Mouse (Mus musculus) fibroblast of lung, adult 2 months (primary cell): ENCODE data around the gene Abraxas1.

Source experiments
- DNase-seq: peaks from one replicate; pipeline ENCODE4 v3.0.0-alpha.2; 2011; ENCODE audit warnings: low read depth

Abraxas1 gene

GRCm38 (mm10) chr5:100820483-100821184 is at the start of gene Abraxas1:
TSS of gene Abraxas1 (minus strand) at chr5:100820965.
- DNase-seq = peak; percentile 36

DNA sequence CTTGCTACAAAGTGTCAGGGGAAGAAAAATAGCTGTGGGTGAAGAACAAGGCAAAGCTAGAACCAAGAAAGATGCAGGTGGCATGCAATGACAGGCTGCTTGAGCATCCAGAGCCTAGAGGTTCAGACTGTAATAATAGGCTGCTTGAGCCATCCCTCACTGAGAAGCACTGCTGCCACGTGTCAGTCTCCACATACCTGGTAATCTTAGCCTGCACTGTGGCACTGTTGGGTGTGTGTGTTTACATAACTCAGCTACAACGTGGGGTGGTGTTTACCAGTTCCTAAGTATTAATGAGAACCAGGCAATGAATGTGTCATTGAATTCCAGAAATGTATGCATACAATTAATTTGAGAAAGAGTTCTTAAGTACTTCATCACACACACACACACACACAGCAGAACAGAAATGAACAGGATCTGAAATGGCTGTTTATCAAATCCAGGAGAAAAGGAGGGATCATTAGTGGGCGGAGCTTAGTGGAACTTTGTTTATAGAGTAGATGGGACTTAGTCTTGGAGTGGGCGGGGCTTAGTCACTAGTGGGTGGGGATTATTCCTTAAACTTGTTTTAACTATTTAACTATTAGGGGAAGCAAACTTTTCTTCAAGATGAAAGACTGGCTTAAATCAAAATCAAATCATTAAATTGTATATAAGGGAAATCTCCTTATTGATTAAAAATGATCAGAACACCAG is 48.6 kb upstream of the Abraxas1 start:
- DNase-seq = no peak

GRCm38 (mm10) chr5:100866183-100866582 is 45.4 kb upstream of the Abraxas1 start:
- DNase-seq = no peak

DNA sequence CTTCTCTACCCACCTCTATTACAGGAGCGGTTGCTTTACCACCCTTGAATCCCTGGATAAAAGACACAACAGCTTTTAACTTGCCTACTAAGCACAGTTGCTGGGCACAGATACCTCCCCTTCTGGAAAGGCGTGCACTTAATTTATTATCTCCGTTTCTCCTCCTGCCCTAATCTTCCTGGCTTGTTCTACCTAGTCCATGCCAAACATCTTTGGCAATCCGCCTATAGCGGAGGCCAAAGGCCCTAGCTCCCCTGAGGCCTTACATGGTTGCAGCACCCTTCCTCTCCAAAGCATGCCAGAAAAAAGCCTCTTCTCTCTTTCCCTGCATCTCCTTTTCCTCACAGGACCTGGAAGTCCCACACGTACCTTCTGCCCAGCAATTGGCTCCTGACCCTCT is 43.7 kb upstream of the Abraxas1 start:
- no peak for DNase-seq

DNA sequence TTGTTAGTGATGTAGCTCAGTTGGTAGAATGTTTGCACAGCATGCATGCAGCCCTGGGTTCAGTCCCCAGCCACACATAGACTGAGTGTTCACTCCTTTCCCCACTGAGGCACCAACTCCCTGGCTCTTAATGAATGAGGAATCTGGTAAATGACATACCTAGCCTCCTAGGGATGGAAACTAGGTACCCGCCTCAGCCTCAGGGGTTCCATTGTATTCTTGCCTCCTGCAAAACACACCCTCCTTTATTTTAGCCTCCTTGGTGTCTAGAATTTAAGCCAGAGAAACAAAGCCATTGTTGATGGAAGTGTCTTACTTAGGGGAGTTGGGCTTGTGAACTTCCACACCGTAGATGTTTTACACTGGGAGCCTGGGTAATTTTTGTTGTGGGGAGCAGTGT is 42.3 kb upstream of the Abraxas1 start:
- DNase-seq = no peak

- no peak for DNase-seq
Observed at GRCm38 (mm10) chr5:100861811-100862210, 41.0 kb upstream of the Abraxas1 start.

DNA sequence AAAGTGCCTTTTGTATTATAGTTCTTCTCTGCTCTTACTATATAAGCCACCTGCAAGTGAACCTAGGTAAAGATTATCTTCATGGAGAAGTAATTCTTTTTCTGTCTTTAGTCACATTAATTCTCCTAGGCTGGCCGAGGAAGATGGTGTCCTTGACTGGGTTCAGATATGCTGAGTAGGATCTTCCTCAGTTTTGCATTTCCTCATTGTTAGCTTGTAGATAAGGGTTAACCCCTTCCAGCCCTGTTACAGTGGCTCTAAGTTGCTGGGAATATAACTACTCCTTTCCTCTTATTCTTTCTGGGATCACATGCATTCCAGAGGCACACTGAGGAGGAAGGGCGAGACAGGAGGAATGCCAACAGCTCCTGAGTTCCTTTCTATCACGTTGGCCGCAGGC is 40.4 kb upstream of the Abraxas1 start:
- DNase-seq = no peak

DNA sequence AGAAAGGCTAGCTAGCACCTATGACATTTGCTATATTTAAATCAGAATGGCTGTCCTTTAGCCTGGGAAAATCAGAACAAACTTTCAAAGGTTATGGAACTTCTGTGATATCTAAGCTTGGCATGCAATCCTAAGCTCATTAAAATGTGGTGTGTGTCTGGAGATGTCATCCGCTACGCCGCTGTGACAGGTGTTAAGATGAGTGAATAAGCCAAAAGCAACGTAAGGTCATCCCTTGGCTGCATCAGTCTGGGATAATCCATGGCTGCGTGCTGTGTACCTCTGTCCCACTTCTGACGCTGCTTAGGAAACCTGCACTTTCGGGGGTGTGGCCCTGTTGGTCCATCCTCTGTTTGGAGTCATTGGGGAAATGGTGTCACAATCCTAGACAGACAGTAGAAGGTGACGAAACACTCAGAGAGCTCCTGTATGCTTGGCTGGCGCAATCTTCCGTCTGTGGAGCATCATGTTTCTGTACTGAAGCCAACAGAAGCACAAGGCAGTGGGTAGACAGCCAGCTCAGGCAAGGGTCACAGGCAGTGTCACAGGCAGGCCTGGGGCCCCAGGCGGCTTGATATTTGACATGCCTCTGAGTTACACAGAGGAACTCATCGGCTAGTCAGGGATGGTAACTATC is 39.8 kb upstream of the Abraxas1 start:
- no peak for DNase-seq

DNA sequence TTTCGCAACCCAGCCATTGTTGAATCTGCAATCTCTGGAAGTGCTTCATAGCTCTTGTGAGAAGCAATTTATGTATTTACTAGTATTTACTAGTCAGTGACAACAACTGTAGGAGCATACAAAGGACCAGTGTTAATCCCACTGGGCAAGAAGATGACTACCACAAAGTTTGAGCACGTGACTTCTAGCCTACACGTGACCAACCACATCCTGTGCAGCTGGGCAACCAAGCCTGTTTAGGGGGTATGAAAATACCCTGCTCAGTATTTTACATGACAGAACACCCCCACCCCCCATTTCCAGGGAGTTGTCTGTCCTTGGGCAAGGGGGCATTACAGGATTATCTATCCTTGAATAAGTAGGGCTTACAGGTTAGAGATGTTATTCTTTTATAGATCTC is 35.8 kb upstream of the Abraxas1 start:
- no peak for DNase-seq

- DNase-seq = no peak
Observed at GRCm38 (mm10) chr5:100853963-100854362, 33.2 kb upstream of the Abraxas1 start.

DNA sequence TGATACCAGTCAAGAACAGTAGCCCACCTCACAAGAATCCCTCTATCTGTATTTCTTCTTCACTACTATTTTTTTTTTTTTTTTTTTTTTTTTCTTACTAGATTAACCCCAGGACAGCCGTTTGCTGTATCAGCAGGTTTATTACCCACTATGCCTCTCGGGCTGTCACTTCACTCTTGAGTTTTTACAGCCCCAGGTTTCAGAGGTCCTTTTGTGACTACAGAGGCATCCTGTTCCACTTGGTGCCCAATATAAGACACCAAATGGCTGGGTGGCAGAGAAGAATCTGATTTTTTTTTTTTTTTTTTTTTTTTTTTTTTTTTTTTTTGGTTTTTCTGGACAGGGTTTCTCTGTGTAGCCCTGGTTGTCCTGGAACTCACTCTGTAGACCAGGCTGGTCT is 26.4 kb upstream of the Abraxas1 start:
- no peak for DNase-seq

DNA sequence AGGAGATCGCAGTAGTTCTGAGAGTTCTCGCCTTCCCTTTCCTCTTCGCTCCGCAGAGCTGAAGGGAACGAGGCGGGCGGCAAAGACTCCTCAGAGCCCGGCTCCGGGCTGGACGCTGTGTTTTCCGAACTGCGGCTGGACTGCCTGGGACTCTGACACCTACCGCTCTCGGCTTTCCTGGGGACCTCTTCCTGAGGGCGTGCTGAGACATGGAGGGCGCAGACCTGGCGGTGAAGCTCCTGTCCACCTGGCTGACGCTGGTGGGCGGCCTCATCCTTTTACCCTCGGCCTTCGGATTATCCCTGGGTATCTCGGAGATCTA is 25.8 kb upstream of the Abraxas1 start:
- no peak for DNase-seq

DNA sequence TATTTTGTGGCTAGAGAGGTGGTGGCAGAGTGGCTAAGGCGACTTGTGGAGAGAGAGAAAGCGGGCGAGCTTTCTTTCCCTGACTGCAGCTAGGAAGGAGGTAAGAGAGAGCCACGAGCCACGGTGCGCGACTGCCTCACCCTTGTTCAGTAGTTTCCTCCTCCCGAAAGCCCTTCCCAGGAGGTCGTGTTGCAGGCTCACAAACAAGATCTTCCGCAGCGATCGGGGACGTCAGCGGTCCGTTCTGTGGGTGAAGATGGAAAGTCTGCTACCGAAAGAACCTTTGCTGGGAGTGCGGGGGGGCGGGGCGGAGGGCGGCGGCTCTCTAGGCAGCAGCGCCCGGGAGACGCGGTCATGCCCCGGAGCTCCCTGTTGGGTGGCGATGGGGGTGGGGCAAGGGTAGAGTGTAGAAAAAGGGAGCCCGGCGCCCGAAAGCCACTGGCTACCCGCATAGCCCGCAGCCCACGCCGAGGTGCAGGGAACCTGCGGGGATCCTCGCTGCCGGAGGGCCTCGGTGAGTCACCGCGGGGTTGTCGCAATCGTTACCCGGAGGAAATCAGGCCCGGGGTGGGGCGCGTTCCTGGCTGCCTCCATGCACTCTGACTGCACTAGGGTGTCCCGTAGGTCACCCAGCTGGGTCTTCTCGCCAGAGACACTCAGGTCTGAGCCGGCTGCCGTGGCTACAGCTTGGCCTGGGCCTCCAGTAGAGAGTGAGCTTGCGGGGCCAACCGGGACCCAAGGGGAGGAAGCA is 25.3 kb upstream of the Abraxas1 start:
- no peak for DNase-seq

- no peak for DNase-seq
Observed at GRCm38 (mm10) chr5:100845485-100845847, 24.7 kb upstream of the Abraxas1 start, which contains the start of gene Gpat3. TSS of gene Gpat3 (plus strand) at chr5:100845713.

DNA sequence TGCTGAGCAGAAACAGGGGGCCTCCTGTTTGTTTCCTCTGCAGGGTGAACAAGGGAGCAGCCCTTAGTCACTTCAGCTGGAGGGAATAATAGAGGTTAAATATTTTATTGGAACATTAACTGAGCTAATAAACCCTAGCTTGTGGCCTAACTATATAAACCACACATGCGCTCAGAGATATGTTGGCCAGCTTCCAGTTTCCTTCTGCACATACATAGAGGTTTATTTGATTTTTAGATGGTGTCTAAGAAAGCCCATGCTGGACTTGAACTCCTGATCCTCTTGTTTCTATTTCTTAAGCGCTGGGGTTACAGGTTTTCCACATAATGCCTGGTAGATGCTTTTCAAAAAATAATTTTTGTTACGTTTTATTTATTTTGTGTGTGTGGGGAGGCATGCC is 23.7 kb upstream of the Abraxas1 start:
- DNase-seq = no peak

DNA sequence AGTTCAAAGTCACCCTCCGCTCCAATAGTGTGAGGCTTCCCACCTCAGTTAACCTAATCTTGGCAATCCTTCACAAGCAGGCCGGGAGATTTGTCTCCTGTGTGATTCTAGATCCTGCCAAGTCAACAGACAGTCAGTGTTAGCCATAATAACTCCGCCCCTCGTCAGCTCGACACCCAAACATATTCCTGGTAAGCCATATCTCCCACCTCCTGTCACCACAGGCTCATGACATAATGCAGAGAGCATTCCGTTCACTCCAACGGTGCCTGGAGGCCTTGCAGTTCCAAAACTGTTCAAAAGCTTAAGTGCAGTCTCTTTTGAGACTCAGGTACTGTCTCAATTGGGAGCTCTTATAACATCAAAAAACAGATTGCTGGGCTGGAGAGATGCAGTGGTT is 17.1 kb upstream of the Abraxas1 start:
- DNase-seq = no peak

GRCm38 (mm10) chr5:100835862-100836538 is 15.2 kb upstream of the Abraxas1 start:
- no peak for DNase-seq

DNA sequence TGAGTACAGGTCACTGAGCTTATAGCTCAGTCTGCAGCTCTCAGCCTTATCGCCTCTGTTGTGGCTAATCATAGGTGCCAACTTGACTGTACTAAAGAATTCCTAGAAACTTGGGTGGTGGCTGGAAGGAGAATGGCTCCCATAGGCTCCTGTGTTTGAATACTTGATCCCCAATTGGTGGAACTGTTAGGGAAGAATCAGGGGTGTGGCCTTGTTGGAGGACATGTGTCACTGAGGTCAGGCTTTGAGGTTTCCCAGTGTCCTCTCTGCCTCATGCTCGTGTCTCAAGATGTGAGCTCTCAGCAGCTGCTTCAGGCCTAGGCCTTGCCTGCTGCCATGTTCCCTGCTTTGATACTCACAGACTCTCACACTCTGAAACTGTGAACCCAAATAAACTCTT is 13.1 kb upstream of the Abraxas1 start:
- no peak for DNase-seq

DNA sequence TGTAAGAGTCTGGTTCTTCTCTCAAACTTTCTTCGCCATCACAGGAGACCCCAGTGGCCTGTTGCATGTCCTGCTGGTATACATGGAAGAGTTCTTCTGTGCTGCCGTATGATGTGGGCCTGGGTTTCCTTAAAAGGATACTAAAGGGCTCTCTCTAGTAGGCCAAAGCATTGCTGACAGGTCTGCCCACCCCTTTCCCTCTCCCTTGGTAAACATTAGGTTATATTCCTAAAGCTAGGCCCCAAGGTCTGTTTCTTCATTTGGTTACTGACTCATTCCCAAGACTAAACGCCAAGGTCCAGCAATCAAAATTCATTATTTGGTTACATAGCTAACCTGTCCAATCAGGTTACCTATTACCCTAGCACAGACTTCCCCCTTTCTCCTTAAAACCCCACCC is 11.9 kb upstream of the Abraxas1 start:
- no peak for DNase-seq

DNA sequence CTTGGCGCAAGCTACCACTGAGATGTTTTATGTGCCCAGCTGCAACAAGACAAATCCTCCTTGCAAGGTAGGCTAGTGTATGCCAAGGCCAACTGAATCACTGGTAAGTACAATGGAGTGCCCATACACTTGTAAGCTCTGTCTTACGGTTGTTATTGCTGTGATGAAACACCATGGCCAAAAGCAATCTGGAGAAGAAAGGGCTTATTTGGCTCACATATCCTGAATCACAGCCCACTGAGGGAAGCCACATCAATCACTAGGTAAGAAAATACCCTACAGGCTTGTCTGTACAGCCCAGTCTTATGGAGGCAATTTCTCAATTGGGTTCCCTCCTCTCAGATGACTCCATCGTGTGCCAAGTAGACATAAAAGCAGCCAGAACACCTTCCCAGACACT is 7.9 kb upstream of the Abraxas1 start:
- DNase-seq = no peak

DNA sequence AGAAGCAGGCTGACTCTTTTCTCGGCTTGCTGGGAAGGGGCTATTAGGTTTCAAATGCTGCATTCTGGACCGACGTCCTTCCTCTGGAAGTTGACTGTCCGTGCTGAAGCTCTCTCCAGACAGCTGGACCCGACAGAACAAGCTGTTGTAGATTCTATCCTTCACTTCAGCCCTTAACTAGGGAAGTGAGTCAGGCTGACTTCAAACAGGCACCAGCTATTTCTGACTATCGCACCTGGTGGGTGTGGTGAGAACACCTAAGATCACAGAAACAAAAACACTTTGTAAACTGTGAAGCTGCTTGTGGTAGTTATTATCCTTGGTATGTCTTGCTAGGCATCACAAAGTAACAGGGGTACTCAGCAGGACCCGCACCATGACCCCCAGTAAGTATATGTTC is 5.8 kb upstream of the Abraxas1 start:
- no peak for DNase-seq

GRCm38 (mm10) chr5:100825975-100826374 is 5.2 kb upstream of the Abraxas1 start:
- no peak for DNase-seq
